Mouse (Mus musculus) hindbrain, embryonic 12.5 days (tissue): ENCODE measurements around the gene Gm10197. TPM values are rescaled to one million over a fixed set of nuclear protein-coding genes. Genes with fewer than 3 reads are reported as not detected.

ENCODE experiments used
- ATAC-seq: fragments of 200-750 bp; cut with Nextera tagmentation; 2 replicates; pipeline ENCODE4 v1.8.0; 2017; ENCODE audit warnings: moderate TSS enrichment; ENCODE audit not compliant: low FRiP score
- H3K27ac ChIP-seq: fragments of 300-500 bp; sonication (generic); 2 replicates; pipeline ENCODE4 v1.5.1; 2016; ENCODE audit warnings: mild to moderate bottlenecking
- H3K27me3 ChIP-seq: fragments of 300-500 bp; sonication (generic); 2 replicates; pipeline ENCODE4 v1.6.1; 2016; ENCODE audit warnings: mild to moderate bottlenecking
- H3K36me3 ChIP-seq: fragments of 300-500 bp; sonication (generic); 2 replicates; pipeline ENCODE4 v1.6.1; 2016; ENCODE audit warnings: mild to moderate bottlenecking
- H3K4me1 ChIP-seq: fragments of 300-500 bp; sonication (generic); 2 replicates; pipeline ENCODE4 v1.6.1; 2016
- H3K4me2 ChIP-seq: fragments of 300-500 bp; sonication (generic); replicated peaks from 2 replicates; pipeline ENCODE4 v1.6.1; 2016; ENCODE audit warnings: mild to moderate bottlenecking
- H3K4me3 ChIP-seq: fragments of 300-500 bp; sonication (generic); 2 replicates; pipeline ENCODE4 v1.5.1; 2016; ENCODE audit warnings: mild to moderate bottlenecking
- H3K9ac ChIP-seq: fragments of 300-500 bp; sonication (generic); 2 replicates; pipeline ENCODE4 v1.6.1; 2016; ENCODE audit warnings: mild to moderate bottlenecking, moderate library complexity
- H3K9me3 ChIP-seq: fragments of 300-500 bp; sonication (generic); replicated peaks from 2 replicates; pipeline ENCODE4 v1.6.1; 2016; ENCODE audit warnings: mild to moderate bottlenecking
- WGBS: fragments of 180-500 bp; shearing (Covaris S2); methylation state at CpG from one replicate; pipeline ENCODE4 v1.1.7; 2016; 5-methylcytosine and 5-hydroxymethylcytosine counted together
- polyA plus RNA-seq: library from polyadenylated mRNA; unstranded; fragments of >200 nt; fragmentation: Nextera tagmentation; extraction: Ambion mirVana; gene quantifications from 2 replicates; pipeline ENCODE4 v1.2.1, GENCODE M21; 2016

Gene Gm10197
- polyA plus RNA-seq, 1 experiment from 2014 or later = not detected

DNA sequence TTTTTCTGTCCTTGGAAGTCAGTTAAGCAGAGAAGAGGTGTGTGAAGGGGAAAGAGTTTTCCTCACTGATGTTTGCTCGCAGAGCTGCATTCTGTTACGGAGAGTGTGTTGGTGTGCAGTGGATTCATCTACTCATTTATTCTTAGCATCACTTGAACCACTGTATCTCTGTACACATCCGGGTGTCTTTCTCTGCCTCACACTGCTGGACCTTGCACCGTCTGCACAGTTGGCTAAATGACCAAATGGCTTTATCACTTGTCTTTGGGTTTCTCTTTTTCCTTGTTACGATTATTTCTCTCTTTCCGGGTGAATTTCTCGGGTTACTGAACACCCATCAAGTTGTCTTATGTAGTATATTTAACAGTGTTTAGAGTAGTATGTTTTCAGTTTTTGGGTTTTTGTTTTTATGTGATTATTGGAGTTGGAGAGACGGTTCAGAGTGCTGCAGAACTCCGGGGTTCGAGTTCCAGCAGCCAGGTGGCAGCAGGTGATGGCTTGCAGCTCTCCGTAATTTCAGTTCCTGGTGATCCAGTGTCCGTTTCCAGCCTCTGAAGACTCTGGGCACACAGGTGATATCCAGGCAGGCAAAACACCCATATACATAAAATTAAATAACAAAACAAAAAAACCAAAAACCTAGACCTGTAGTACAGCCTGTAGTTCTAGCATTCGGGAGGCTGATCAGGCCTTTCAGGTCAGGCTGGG, 28.2 kb downstream of the Gm10197 start:
- ATAC-seq = no peak
- Histone ChIP-seq H3K9ac (no peak overlapping the region), H3K9me3 (no peaks in the 10 kb centered on the region), H3K27ac (no peak overlapping the region), H3K4me1 (peaks cover 28% of the 10 kb centered on the region), H3K36me3 (peaks cover 13% of the 10 kb centered on the region; the same call in 1 of the 2 replicates), H3K4me2 (no peak overlapping the region), H3K27me3 (no peaks in the 10 kb centered on the region), H3K4me3 (no peak overlapping the region)
- WGBS = 94% methylated on average over 13 of the region's 13 CpGs

DNA sequence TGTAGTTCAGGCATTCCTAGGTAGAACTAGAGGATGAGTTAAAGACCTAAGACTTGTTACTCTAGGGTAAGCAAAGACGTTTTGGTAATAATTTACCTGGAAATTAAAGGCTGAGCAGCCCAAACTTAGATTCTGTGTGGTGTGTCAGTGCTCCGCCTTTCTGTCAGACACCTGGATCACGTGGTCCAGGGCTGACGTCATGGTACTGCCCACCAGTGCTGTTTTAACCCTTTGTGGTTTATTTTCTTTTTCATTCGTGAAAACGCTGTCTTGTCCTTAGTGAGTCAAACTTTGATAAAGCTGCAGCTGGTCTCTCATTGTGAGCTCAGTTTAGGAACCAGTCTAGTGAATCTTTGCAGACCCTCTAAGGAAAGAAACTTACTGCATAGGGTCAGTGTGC, 31.1 kb downstream of the Gm10197 start:
- H3K36me3 ChIP-seq = peaks cover 15% of the 10 kb centered on the region
- no peaks in the 10 kb centered on the region for H3K27me3 ChIP-seq
- no peak overlapping the region for H3K9ac ChIP-seq
- H3K4me2 ChIP-seq = no peak overlapping the region
- ATAC-seq = no peak
- H3K9me3 ChIP-seq = no peaks in the 10 kb centered on the region
- no peak overlapping the region for H3K4me3 ChIP-seq
- WGBS = 33% methylated on average over 6 of the region's 6 CpGs
- no peak overlapping the region for H3K27ac ChIP-seq
- H3K4me1 ChIP-seq = peaks cover 23% of the 10 kb centered on the region

DNA sequence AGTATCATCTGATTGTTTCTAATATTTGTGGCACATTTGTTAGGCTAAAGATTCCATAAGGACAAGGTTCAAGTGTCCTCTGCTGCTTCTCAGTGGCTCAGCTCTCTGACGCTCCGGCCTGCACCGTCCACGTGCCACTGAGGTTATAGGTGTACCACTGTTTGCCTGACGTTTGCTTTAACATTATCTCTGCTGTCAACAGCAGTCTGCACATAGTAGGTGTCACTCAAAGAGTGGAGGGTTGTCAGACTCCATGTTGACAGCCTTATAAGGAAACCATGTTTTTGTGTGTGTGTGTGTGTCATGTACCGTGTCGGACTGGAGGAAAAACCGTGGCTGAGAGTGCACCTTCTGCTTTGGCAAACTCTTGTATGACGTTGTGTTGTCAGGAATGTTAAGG, 36.3 kb downstream of the Gm10197 start:
- Histone ChIP-seq H3K4me3 (no peak overlapping the region), H3K4me2 (no peak overlapping the region), H3K9me3 (no peaks in the 10 kb centered on the region), H3K27ac (no peak overlapping the region), H3K36me3 (peaks cover 44% of the 10 kb centered on the region), H3K4me1 (peaks cover 9% of the 10 kb centered on the region), H3K27me3 (no peaks in the 10 kb centered on the region), H3K9ac (no peak overlapping the region)
- no peak for ATAC-seq
- WGBS = 91% methylated on average over 9 of the region's 9 CpGs

DNA sequence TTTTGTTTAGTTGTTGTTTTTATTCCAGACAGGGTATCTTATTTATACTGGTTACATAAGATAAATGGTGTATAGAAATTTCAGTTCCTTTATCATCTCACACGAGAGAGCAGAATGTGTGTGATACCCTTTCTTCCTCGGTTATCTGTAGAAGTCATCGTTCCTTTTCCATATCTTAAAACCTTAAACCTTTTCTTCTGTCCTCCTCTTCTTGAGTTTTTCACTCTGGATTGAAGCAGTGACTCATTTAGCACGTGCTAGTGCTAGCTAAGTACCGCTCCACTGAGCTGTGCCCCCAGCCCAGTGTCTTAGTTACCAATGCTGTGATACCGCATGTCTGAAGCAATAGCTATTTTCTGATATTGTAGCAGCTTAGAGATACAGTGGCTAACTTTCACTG, 37.8 kb downstream of the Gm10197 start:
- peaks cover 10% of the 10 kb centered on the region for H3K4me1 ChIP-seq
- H3K4me3 ChIP-seq = no peak overlapping the region
- no peak overlapping the region for H3K9ac ChIP-seq
- no peak overlapping the region for H3K27ac ChIP-seq
- H3K27me3 ChIP-seq = no peaks in the 10 kb centered on the region
- H3K9me3 ChIP-seq = no peaks in the 10 kb centered on the region
- WGBS = 96% methylated on average over 6 of the region's 6 CpGs
- no peak for ATAC-seq
- no peak overlapping the region for H3K4me2 ChIP-seq
- peaks cover 42% of the 10 kb centered on the region for H3K36me3 ChIP-seq

DNA sequence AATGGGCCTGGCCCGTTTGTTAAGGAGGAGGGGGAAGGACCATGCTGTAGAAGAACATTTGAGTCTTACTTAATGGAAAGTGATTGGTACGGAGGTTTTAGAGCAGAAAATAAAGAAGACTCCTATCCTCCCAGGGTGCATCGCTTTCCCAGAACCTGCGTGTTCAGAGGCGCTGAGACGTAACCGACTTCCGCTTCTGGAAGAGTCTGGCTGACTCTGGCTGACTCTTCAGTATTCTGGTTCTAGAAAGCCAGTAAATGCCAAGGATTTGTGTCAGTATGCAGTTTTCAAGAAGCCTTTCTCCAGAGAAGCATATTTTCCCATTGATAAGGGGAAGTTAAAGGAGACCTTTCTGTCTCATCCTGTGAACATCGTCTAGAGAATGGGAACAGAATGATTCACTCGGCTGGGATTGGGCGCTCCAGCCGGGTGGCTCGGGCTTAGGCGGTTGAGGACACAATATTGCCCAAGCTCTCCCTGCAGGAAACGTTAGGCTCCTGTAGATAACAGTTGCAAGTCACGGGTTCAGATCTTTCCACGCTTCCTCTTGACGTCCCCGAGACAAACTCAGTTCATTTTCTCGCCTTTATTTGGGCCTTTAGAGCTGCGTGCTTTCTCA, 39.6 kb downstream of the Gm10197 start:
- peaks cover 10% of the 10 kb centered on the region for H3K4me1 ChIP-seq

DNA sequence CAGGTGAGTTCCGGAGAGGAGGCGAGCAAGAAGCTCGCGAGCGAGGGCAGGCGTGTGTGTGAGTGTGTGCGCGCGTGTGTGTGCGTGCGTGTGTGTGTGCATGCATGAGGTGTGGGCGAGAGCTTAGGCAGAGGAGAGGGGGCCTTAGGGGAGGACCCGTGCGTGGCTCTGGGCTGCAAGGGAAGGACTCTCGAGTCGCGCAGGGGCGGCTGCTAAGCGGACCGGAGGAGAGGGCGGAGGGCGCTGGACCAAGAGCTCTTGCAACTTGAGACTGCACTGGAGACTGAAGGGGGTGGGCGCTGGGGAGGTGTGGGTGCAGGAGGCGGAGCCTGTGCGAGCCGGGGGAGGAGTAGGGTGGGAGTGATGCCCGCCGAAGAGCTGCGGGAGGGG, 41.6 kb downstream of the Gm10197 start:
- Histone ChIP-seq H3K4me2 (peak overlapping the region; percentile 99), H3K36me3 (peaks cover 30% of the 10 kb centered on the region), H3K4me3 (peak overlapping the region; percentile 71), H3K27ac (peak overlapping the region; percentile 55; the same call in 1 of the 2 replicates), H3K9ac (peak overlapping the region; percentile 75), H3K9me3 (no peaks in the 10 kb centered on the region), H3K27me3 (no peaks in the 10 kb centered on the region), H3K4me1 (peaks cover 25% of the 10 kb centered on the region)
- ATAC-seq = peak; percentile 69
- WGBS = under 1% methylated on average over 29 of the region's 29 CpGs

More for the DNA sequence above, 39.6 kb downstream of the Gm10197 start:
- Histone ChIP-seq H3K4me2 (no peak overlapping the region), H3K4me3 (no peak overlapping the region), H3K36me3 (peaks cover 30% of the 10 kb centered on the region), H3K27ac (no peak overlapping the region), H3K9me3 (no peaks in the 10 kb centered on the region), H3K27me3 (no peaks in the 10 kb centered on the region), H3K9ac (no peak overlapping the region)
- WGBS = 93% methylated on average over 21 of the region's 21 CpGs
- ATAC-seq = no peak

DNA sequence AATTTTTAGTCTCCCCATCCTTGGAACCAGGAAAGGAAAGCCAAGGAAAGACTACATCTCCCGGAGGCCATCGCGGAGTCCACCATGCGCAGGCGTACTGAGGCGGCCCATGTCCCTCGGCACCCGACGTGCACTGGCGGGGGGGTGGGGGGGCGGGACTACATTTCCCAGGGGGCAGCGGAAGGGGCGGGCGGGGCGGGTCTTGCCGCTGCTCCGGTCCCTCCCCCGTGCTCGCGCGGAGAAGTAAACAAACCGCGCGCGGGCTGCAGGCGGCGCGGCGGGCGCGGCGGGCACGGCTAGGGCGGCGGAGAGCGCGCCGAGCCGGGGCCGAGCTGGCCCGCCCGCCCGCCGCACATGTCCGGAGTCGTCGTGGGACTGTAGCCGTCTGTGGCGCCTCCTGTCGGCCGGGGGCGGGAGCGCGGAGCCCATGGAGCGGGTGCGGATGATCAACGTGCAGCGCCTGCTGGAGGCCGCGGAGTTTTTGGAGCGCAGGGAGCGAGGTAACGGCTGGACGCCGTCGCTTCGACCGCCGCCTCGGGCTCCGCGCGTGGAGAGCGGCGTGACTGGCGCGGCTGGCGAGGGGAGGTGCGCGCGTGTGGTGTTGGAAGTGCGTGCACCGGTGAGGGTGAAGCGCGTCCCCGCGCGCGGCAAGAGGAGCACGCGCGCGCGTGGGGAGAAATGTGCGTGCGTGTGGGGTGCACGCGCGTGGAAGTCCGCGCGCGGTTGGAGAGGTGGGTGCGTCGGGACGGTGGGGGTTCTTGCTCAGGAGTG, 42.2 kb downstream of the Gm10197 start:
- H3K4me3 ChIP-seq = peak overlapping the region; percentile 71
- H3K27me3 ChIP-seq = no peaks in the 10 kb centered on the region
- H3K4me2 ChIP-seq = peak overlapping the region; percentile 99
- WGBS = under 1% methylated on average over 87 of the region's 106 CpGs
- H3K4me1 ChIP-seq = peaks cover 31% of the 10 kb centered on the region
- H3K9ac ChIP-seq = peak overlapping the region; percentile 75
- H3K36me3 ChIP-seq = peaks cover 26% of the 10 kb centered on the region
- H3K27ac ChIP-seq = peak overlapping the region; percentile 55
- peak; percentile 84 for ATAC-seq
- no peaks in the 10 kb centered on the region for H3K9me3 ChIP-seq

DNA sequence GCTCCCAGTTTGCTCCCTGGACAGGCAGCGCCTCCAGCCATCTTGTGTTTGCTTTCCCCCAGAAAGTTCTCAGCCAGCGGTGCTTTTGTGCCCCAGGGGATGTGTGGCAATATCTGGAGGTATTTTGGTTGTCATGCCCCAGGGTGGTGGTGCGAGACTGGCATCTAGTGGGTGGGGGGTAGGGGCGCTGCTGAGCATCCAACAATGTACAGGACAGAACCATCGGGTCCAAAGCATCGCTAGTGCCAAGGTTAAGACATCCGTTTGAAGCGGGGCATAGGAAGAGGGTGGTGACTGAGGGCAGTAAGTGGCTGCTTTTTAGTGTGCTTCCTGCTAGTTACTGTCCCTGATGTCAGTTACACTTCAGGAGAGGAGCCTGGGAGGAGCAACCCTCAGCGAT, 43.5 kb downstream of the Gm10197 start:
- Histone ChIP-seq H3K9ac (no peak overlapping the region), H3K4me1 (peaks cover 34% of the 10 kb centered on the region), H3K4me3 (no peak overlapping the region), H3K27ac (no peak overlapping the region), H3K9me3 (no peaks in the 10 kb centered on the region), H3K36me3 (peaks cover 15% of the 10 kb centered on the region), H3K27me3 (no peaks in the 10 kb centered on the region), H3K4me2 (no peak overlapping the region)
- ATAC-seq = no peak
- 70% methylated on average over 9 of the region's 9 CpGs for WGBS

DNA sequence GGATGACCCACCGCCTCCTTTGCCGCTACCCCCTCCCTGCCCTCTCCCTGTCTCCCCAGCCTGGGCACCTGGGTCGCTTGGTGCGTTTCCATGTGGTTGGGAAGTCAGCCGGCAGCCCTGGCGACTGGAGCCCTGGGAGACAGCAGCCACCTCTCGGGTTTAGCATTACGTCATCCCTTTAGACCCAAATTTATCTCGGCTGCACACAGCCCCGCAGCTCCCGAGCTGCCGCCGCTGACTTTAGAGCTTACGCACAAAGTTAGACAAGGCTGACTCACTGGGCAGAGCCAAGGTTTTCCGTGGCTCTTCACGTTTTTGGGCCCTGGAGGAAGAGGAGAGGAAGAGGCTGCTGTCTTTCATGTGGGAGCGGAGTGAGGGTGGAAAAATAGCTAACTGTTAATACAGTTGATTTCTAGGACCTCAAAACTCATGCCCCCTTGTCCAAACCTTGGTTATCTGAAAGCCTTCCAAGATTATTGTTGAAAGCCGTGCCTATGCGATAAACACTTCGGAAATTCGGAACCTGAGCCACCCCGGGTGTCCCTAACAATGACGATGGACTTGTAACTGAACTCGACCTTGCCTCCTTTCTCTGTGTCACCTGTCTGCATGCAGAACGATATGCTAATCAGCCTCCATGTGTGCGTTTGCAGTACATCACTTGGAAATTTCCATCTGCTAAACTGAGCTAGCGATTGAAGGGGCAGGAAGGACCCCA, 45.8 kb downstream of the Gm10197 start:
- Histone ChIP-seq H3K9ac (peak overlapping the region; percentile 51), H3K27ac (peak overlapping the region; percentile 35; the same call in 1 of the 2 replicates), H3K9me3 (no peaks in the 10 kb centered on the region), H3K4me2 (peak overlapping the region; percentile 48), H3K27me3 (no peaks in the 10 kb centered on the region), H3K36me3 (no peaks in the 10 kb centered on the region), H3K4me1 (peaks cover 45% of the 10 kb centered on the region), H3K4me3 (peak overlapping the region; percentile 22)
- ATAC-seq = no peak
- 13% methylated on average over 27 of the region's 27 CpGs for WGBS

DNA sequence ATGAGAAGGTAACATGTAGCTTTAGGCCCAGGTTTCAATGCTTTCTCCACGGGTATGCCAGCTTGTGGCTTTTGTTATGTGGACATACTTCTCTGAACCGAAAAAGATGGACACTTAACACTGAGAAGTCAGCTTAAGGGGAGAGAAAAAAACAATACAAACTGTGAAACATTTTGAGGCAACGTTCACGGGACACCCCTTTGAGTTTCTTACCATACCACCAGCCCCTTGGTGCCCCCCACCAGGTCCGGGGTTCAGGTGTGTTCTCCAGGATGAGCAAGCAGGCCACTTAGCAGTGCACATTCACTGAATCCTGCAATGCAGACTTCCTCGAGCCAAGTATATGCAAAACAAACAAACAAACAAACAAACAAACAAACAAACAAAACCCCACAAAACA, 46.7 kb downstream of the Gm10197 start:
- H3K9me3 ChIP-seq = no peaks in the 10 kb centered on the region
- 54% methylated on average over 6 of the region's 6 CpGs for WGBS
- H3K9ac ChIP-seq = no peak overlapping the region
- no peak overlapping the region for H3K27ac ChIP-seq
- H3K4me1 ChIP-seq = peaks cover 38% of the 10 kb centered on the region
- no peak overlapping the region for H3K4me3 ChIP-seq
- peak overlapping the region; percentile 48 for H3K4me2 ChIP-seq
- no peaks in the 10 kb centered on the region for H3K27me3 ChIP-seq
- no peaks in the 10 kb centered on the region for H3K36me3 ChIP-seq
- no peak for ATAC-seq

DNA sequence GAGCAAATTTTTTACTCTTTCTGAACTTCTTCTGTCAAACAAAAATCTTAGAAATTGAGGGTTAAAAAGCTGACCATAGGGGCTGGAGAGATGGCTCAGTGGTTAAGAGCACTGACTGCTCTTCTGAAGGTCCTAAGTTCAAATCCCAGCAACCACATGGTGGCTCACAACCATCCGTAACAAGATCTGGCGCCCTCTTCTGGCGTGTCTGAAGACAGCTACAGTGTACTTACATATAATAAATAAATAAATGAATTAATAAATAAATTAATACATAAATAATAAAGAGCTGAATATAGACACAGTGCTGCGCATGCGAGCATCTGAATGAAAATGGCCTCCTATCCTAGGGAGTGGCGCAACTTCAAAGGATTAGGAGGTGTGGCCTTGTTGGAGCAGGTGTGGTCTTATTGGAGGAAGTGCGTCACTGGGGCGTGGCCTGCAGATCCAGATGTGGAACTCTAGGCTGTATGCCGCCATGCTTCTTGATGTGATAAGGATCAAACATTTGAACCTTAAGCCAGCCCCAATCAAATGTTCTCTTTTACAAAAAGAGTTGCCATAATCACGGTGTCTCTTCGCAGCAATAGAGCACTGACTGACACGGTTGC, 49.0 kb downstream of the Gm10197 start:
- no peak for ATAC-seq
- H3K9me3 ChIP-seq = no peaks in the 10 kb centered on the region
- no peak overlapping the region for H3K27ac ChIP-seq
- 94% methylated on average over 12 of the region's 12 CpGs for WGBS
- peaks cover 42% of the 10 kb centered on the region for H3K4me1 ChIP-seq
- H3K9ac ChIP-seq = no peak overlapping the region
- no peaks in the 10 kb centered on the region for H3K36me3 ChIP-seq
- no peak overlapping the region for H3K4me2 ChIP-seq
- H3K27me3 ChIP-seq = no peaks in the 10 kb centered on the region
- H3K4me3 ChIP-seq = no peak overlapping the region
